Mouse (Mus musculus) heart, embryonic 16.5 days (tissue): Measurements from ENCODE around the gene Trib2. TPM values are rescaled to one million over a fixed set of nuclear protein-coding genes. Genes with fewer than 3 reads are reported as not detected.
A peak's percentile ranks its signal among the peaks of the same experiment; 100 is the strongest.

Source experiments
- ATAC-seq: fragments of 200-750 bp; cut with Nextera tagmentation; replicated peaks from 2 replicates; pipeline ENCODE4 v1.8.0; 2017; ENCODE audit warnings: moderate number of reproducible peaks; ENCODE audit not compliant: insufficient read depth, low FRiP score; ENCODE audit errors: extremely low read depth
- H3K27ac ChIP-seq: fragments of 300-500 bp; sonication (generic); 2 replicates; pipeline ENCODE4 v1.5.1; 2014; ENCODE audit warnings: mild to moderate bottlenecking, low read length, control low read depth, moderate library complexity
- H3K27me3 ChIP-seq: fragments of 300-500 bp; sonication (generic); 2 replicates; pipeline ENCODE4 v1.6.1; 2014; ENCODE audit warnings: low read length, mixed read lengths; ENCODE audit not compliant: control insufficient read depth, insufficient read depth
- H3K36me3 ChIP-seq: fragments of 300-500 bp; sonication (generic); 2 replicates; pipeline ENCODE4 v1.6.1; 2014; ENCODE audit not compliant: control insufficient read depth, insufficient read depth
- H3K4me1 ChIP-seq: fragments of 300-500 bp; sonication (generic); 2 replicates; pipeline ENCODE4 v1.6.1; 2014; ENCODE audit warnings: low read length, mixed read lengths; ENCODE audit not compliant: control insufficient read depth, insufficient read depth
- H3K4me2 ChIP-seq: fragments of 300-500 bp; sonication (generic); 2 replicates; pipeline ENCODE4 v1.6.1; 2014; ENCODE audit warnings: low read depth, mild to moderate bottlenecking, control low read depth, low read length
- H3K4me3 ChIP-seq: fragments of 300-500 bp; sonication (generic); 2 replicates; pipeline ENCODE4 v1.5.1; 2014; ENCODE audit warnings: mild to moderate bottlenecking, control low read depth, low read length
- H3K9ac ChIP-seq: fragments of 300-500 bp; sonication (generic); 2 replicates; pipeline ENCODE4 v1.6.1; 2014; ENCODE audit warnings: low read length, control low read depth
- H3K9me3 ChIP-seq: fragments of 300-500 bp; sonication (generic); replicated peaks from 2 replicates; pipeline ENCODE4 v1.6.1; 2016; ENCODE audit warnings: low read length; ENCODE audit not compliant: control insufficient read depth
- WGBS: fragments of 180-500 bp; shearing (Covaris S2); extraction: QIAGEN DNeasy Blood & Tissue Kit; methylation state at CpG from one replicate; pipeline ENCODE4 v1.1.7; 2014; 5-methylcytosine and 5-hydroxymethylcytosine counted together
- polyA plus RNA-seq: library from polyadenylated mRNA; unstranded; fragments of >200 nt; fragmentation: Nextera tagmentation; extraction: Ambion mirVana; gene quantifications from 2 replicates; pipeline ENCODE4 v1.2.1, GENCODE M21; 2015

Gene Trib2
- polyA plus RNA-seq, 1 experiment from 2014 or later: 52.7 TPM

GRCm38 (mm10) chr12:15816254-15816605 lies 492 bp downstream of the Trib2 start:
- peak overlapping the region; percentile 100 for H3K27ac ChIP-seq
- H3K4me1 ChIP-seq: peaks cover 15% of the 10 kb centered on the region
- H3K27me3 ChIP-seq: no peaks in the 10 kb centered on the region
- peak overlapping the region; percentile 90 for H3K9ac ChIP-seq
- WGBS: under 1% methylated on average over 23 of the region's 23 CpGs
- peak; percentile 10; the same call in 1 of the 2 replicates for ATAC-seq
- peak overlapping the region; percentile 75 for H3K4me3 ChIP-seq
- peak overlapping the region; percentile 85 for H3K4me2 ChIP-seq
- H3K9me3 ChIP-seq: no peaks in the 10 kb centered on the region
- H3K36me3 ChIP-seq: no peaks in the 10 kb centered on the region

- peaks cover 20% of the 10 kb centered on the region for H3K4me1 ChIP-seq
- no peaks in the 10 kb centered on the region for H3K27me3 ChIP-seq
- H3K27ac ChIP-seq: peak overlapping the region; percentile 100
- ATAC-seq: peak; percentile 19
- peak overlapping the region; percentile 90 for H3K9ac ChIP-seq
- H3K9me3 ChIP-seq: no peaks in the 10 kb centered on the region
- H3K36me3 ChIP-seq: no peaks in the 10 kb centered on the region
- peak overlapping the region; percentile 85 for H3K4me2 ChIP-seq
- under 1% methylated on average over 49 of the region's 49 CpGs for WGBS
- H3K4me3 ChIP-seq: peak overlapping the region; percentile 75
Measured at GRCm38 (mm10) chr12:15815576-15816253, 1.0 kb downstream of the Trib2 start.

GRCm38 (mm10) chr12:15815170-15815575 lies 1.5 kb downstream of the Trib2 start:
- H3K27me3 ChIP-seq: no peaks in the 10 kb centered on the region
- H3K27ac ChIP-seq: peak overlapping the region; percentile 100
- H3K9me3 ChIP-seq: no peaks in the 10 kb centered on the region
- H3K9ac ChIP-seq: peak overlapping the region; percentile 90
- no peak for ATAC-seq
- WGBS: under 1% methylated on average over 23 of the region's 23 CpGs
- no peaks in the 10 kb centered on the region for H3K36me3 ChIP-seq
- peaks cover 21% of the 10 kb centered on the region for H3K4me1 ChIP-seq
- H3K4me3 ChIP-seq: peak overlapping the region; percentile 75
- H3K4me2 ChIP-seq: peak overlapping the region; percentile 85

- Histone ChIP-seq H3K4me1 (peaks cover 26% of the 10 kb centered on the region), H3K9ac (peak overlapping the region; percentile 90), H3K9me3 (no peaks in the 10 kb centered on the region), H3K36me3 (peaks cover 4% of the 10 kb centered on the region; the same call in 1 of the 2 replicates), H3K27ac (peak overlapping the region; percentile 100), H3K4me2 (peak overlapping the region; percentile 85), H3K27me3 (no peaks in the 10 kb centered on the region), H3K4me3 (peak overlapping the region; percentile 75)
- under 1% methylated on average over 32 of the region's 32 CpGs for WGBS
- ATAC-seq: no peak
Measured at GRCm38 (mm10) chr12:15814249-15815081, 2.3 kb downstream of the Trib2 start.

GRCm38 (mm10) chr12:15813819-15814165 lies 2.9 kb downstream of the Trib2 start:
- H3K9me3 ChIP-seq: no peaks in the 10 kb centered on the region
- H3K27ac ChIP-seq: peak overlapping the region; percentile 91
- no peaks in the 10 kb centered on the region for H3K27me3 ChIP-seq
- 12% methylated on average over 5 of the region's 5 CpGs for WGBS
- H3K36me3 ChIP-seq: peaks cover 6% of the 10 kb centered on the region; the same call in 1 of the 2 replicates
- no peak for ATAC-seq
- peak overlapping the region; percentile 75 for H3K4me3 ChIP-seq
- H3K4me2 ChIP-seq: peak overlapping the region; percentile 85
- peaks cover 26% of the 10 kb centered on the region for H3K4me1 ChIP-seq
- H3K9ac ChIP-seq: peak overlapping the region; percentile 90

GRCm38 (mm10) chr12:15813133-15813818 lies 3.4 kb downstream of the Trib2 start:
- H3K9me3 ChIP-seq: no peaks in the 10 kb centered on the region
- no peak for ATAC-seq
- H3K9ac ChIP-seq: peak overlapping the region; percentile 90
- peak overlapping the region; percentile 91 for H3K27ac ChIP-seq
- H3K27me3 ChIP-seq: no peaks in the 10 kb centered on the region
- peaks cover 28% of the 10 kb centered on the region for H3K4me1 ChIP-seq
- peaks cover 10% of the 10 kb centered on the region for H3K36me3 ChIP-seq
- 14% methylated on average over 12 of the region's 12 CpGs for WGBS
- H3K4me3 ChIP-seq: peak overlapping the region; percentile 75
- peak overlapping the region; percentile 85 for H3K4me2 ChIP-seq

GRCm38 (mm10) chr12:15812139-15812962 lies 4.4 kb downstream of the Trib2 start:
- Histone ChIP-seq H3K9me3 (no peaks in the 10 kb centered on the region), H3K36me3 (peaks cover 18% of the 10 kb centered on the region), H3K9ac (peak overlapping the region; percentile 90), H3K4me3 (peak overlapping the region; percentile 75), H3K4me1 (peaks cover 26% of the 10 kb centered on the region), H3K27me3 (no peaks in the 10 kb centered on the region), H3K4me2 (peak overlapping the region; percentile 85), H3K27ac (peak overlapping the region; percentile 91)
- 24% methylated on average over 6 of the region's 6 CpGs for WGBS
- no peak for ATAC-seq

- peak overlapping the region; percentile 85 for H3K4me2 ChIP-seq
- H3K27me3 ChIP-seq: no peaks in the 10 kb centered on the region
- no peaks in the 10 kb centered on the region for H3K9me3 ChIP-seq
- peaks cover 28% of the 10 kb centered on the region for H3K4me1 ChIP-seq
- H3K27ac ChIP-seq: peak overlapping the region; percentile 91
- peak overlapping the region; percentile 75 for H3K4me3 ChIP-seq
- peak overlapping the region; percentile 90 for H3K9ac ChIP-seq
- H3K36me3 ChIP-seq: peaks cover 22% of the 10 kb centered on the region
- ATAC-seq: no peak
- WGBS: 17% methylated on average over 4 of the region's 4 CpGs
Measured at GRCm38 (mm10) chr12:15811682-15812081, 5.0 kb downstream of the Trib2 start.
